Mouse (Mus musculus) naive thymus-derived CD4-positive, alpha-beta T cell, adult 2 months (primary cell): ENCODE data around the gene 4933411K16Rik.

Source experiments
- DNase-seq: peaks from one replicate; pipeline ENCODE4 v3.0.0-alpha.2; 2011; ENCODE audit warnings: low read depth

The 4933411K16Rik gene

GRCm38 (mm10) chr19:42035456-42036248 lies 16.4 kb upstream of the 4933411K16Rik start, which contains the start of gene Ankrd2:
Gene Ankrd2, plus strand, starts transcription at chr19:42036000.
- DNase-seq = peak; percentile 86

GRCm38 (mm10) chr19:42036357-42036756 lies 15.7 kb upstream of the 4933411K16Rik start:
- DNase-seq = no peak

- no peak for DNase-seq
These were observed 14.8 kb upstream of the 4933411K16Rik start for GRCm38 (mm10) chr19:42037167-42037702.

GRCm38 (mm10) chr19:42038310-42038709 lies 13.7 kb upstream of the 4933411K16Rik start:
- no peak for DNase-seq

- no peak for DNase-seq
These were observed 8.1 kb upstream of the 4933411K16Rik start for GRCm38 (mm10) chr19:42043988-42044387.

GRCm38 (mm10) chr19:42045269-42046102 lies 6.6 kb upstream of the 4933411K16Rik start, which contains the start of gene Hoga1:
Gene Hoga1, plus strand, starts transcription at chr19:42045610.
- peak; percentile 72 for DNase-seq

- DNase-seq = no peak
These were observed 1.8 kb upstream of the 4933411K16Rik start for GRCm38 (mm10) chr19:42050251-42050650.

- DNase-seq = no peak
These were observed 697 bp upstream of the 4933411K16Rik start for GRCm38 (mm10) chr19:42051351-42051750.

GRCm38 (mm10) chr19:42054255-42054654 lies 2.2 kb downstream of the 4933411K16Rik start:
- no peak for DNase-seq

- DNase-seq = no peak
These were observed 3.8 kb downstream of the 4933411K16Rik start for GRCm38 (mm10) chr19:42055881-42056280.

GRCm38 (mm10) chr19:42056719-42057409 lies 4.8 kb downstream of the 4933411K16Rik start:
- no peak for DNase-seq

- no peak for DNase-seq
These were observed 6.4 kb downstream of the 4933411K16Rik start for GRCm38 (mm10) chr19:42058426-42058825.

GRCm38 (mm10) chr19:42061443-42061842 lies 9.4 kb downstream of the 4933411K16Rik start:
- no peak for DNase-seq

GRCm38 (mm10) chr19:42068441-42069240 lies 16.6 kb downstream of the 4933411K16Rik start:
- no peak for DNase-seq

- DNase-seq = no peak
These were observed 17.1 kb downstream of the 4933411K16Rik start for GRCm38 (mm10) chr19:42069241-42069525.

GRCm38 (mm10) chr19:42071221-42071620 lies 19.2 kb downstream of the 4933411K16Rik start:
- DNase-seq = no peak

- no peak for DNase-seq
These were observed 20.0 kb downstream of the 4933411K16Rik start for GRCm38 (mm10) chr19:42071886-42072608.

- DNase-seq = no peak
These were observed 20.8 kb downstream of the 4933411K16Rik start for GRCm38 (mm10) chr19:42072802-42073201.

GRCm38 (mm10) chr19:42075051-42075450 lies 23.0 kb downstream of the 4933411K16Rik start:
- no peak for DNase-seq

- no peak for DNase-seq
These were observed 23.9 kb downstream of the 4933411K16Rik start for GRCm38 (mm10) chr19:42075992-42076391.

GRCm38 (mm10) chr19:42078566-42078965 lies 26.5 kb downstream of the 4933411K16Rik start:
- no peak for DNase-seq
